Mouse (Mus musculus) intestine, embryonic 15.5 days (tissue): Measurements from ENCODE around the gene Kdm2a. TPM values are rescaled to one million over a fixed set of nuclear protein-coding genes. Genes with fewer than 3 reads are reported as not detected.

Source experiments
- ATAC-seq: fragments of 200-750 bp; cut with Nextera tagmentation; 2 replicates; pipeline ENCODE4 v1.8.0; 2017; ENCODE audit warnings: moderate TSS enrichment, moderate library complexity
- H3K27ac ChIP-seq: fragments of 300-500 bp; sonication (generic); 2 replicates; pipeline ENCODE4 v1.5.1; 2015; ENCODE audit warnings: mild to moderate bottlenecking, inconsistent platforms
- H3K27me3 ChIP-seq: fragments of 300-500 bp; sonication (generic); replicated peaks from 2 replicates; pipeline ENCODE4 v1.6.1; 2015; ENCODE audit warnings: inconsistent platforms
- H3K36me3 ChIP-seq: fragments of 300-500 bp; sonication (generic); 2 replicates; pipeline ENCODE4 v1.6.1; 2015; ENCODE audit warnings: inconsistent platforms
- H3K4me1 ChIP-seq: fragments of 300-500 bp; sonication (generic); replicated peaks from 2 replicates; pipeline ENCODE4 v1.6.1; 2015; ENCODE audit warnings: inconsistent platforms
- H3K4me2 ChIP-seq: fragments of 300-500 bp; sonication (generic); replicated peaks from 2 replicates; pipeline ENCODE4 v1.6.1; 2015; ENCODE audit warnings: mild to moderate bottlenecking, inconsistent platforms
- H3K4me3 ChIP-seq: fragments of 300-500 bp; sonication (generic); replicated peaks from 2 replicates; pipeline ENCODE4 v1.5.1; 2015; ENCODE audit warnings: inconsistent platforms
- H3K9ac ChIP-seq: fragments of 300-500 bp; sonication (generic); 2 replicates; pipeline ENCODE4 v1.6.1; 2015; ENCODE audit warnings: inconsistent platforms
- H3K9me3 ChIP-seq: fragments of 300-500 bp; sonication (generic); 2 replicates; pipeline ENCODE4 v1.6.1; 2016; ENCODE audit warnings: inconsistent platforms
- WGBS: fragments of 180-500 bp; shearing (Covaris S2); methylation state at CpG from one replicate; pipeline ENCODE4 v1.1.7; 2015; 5-methylcytosine and 5-hydroxymethylcytosine counted together
- polyA plus RNA-seq: library from polyadenylated mRNA; unstranded; fragments of >200 nt; fragmentation: Nextera tagmentation; extraction: Ambion mirVana; gene quantifications from 2 replicates; pipeline ENCODE4 v1.2.1, GENCODE M21; 2015

Gene Kdm2a
- polyA plus RNA-seq, 1 experiment from 2014 or later = 37.5 TPM

GRCm38 (mm10) chr19:4346479-4346878, 51.6 kb downstream of the Kdm2a start:
- Histone ChIP-seq H3K27ac (no peak overlapping the region), H3K4me2 (no peak overlapping the region), H3K9ac (no peak overlapping the region), H3K9me3 (no peaks in the 10 kb centered on the region), H3K4me1 (no peaks in the 10 kb centered on the region), H3K27me3 (no peaks in the 10 kb centered on the region), H3K4me3 (no peak overlapping the region), H3K36me3 (peaks cover 32% of the 10 kb centered on the region)
- 83% methylated on average over 1 of the region's 1 CpGs for WGBS
- no peak for ATAC-seq

GRCm38 (mm10) chr19:4338162-4338561, 59.9 kb downstream of the Kdm2a start:
- 38% methylated on average over 2 of the region's 2 CpGs for whole genome bisulfite sequencing

GRCm38 (mm10) chr19:4333791-4334190, 64.3 kb downstream of the Kdm2a start:
- Histone ChIP-seq H3K9ac (peak overlapping the region; percentile 63), H3K4me3 (peak overlapping the region; percentile 50), H3K36me3 (peaks cover 3% of the 10 kb centered on the region; the same call in 1 of the 2 replicates), H3K9me3 (no peaks in the 10 kb centered on the region), H3K4me2 (peak overlapping the region; percentile 71), H3K4me1 (peaks cover 21% of the 10 kb centered on the region), H3K27me3 (no peaks in the 10 kb centered on the region), H3K27ac (peak overlapping the region; percentile 89)
- WGBS = under 1% methylated on average over 16 of the region's 16 CpGs
- ATAC-seq = peak; percentile 98

More at GRCm38 (mm10) chr19:4338162-4338561, 59.9 kb downstream of the Kdm2a start:
- Histone ChIP-seq H3K4me2 (no peak overlapping the region), H3K27ac (no peak overlapping the region), H3K36me3 (peaks cover 16% of the 10 kb centered on the region; the same call in 1 of the 2 replicates), H3K4me1 (peaks cover 9% of the 10 kb centered on the region; the same call in 1 of the 2 replicates), H3K27me3 (no peaks in the 10 kb centered on the region), H3K9me3 (no peaks in the 10 kb centered on the region), H3K9ac (no peak overlapping the region), H3K4me3 (no peak overlapping the region)
- no peak for ATAC-seq

- peak; percentile 37 for ATAC-seq
- Histone ChIP-seq H3K4me2 (peak overlapping the region; percentile 71), H3K9ac (peak overlapping the region; percentile 63), H3K27me3 (no peaks in the 10 kb centered on the region), H3K4me1 (peaks cover 21% of the 10 kb centered on the region), H3K27ac (peak overlapping the region; percentile 89), H3K36me3 (peaks cover 6% of the 10 kb centered on the region; the same call in 1 of the 2 replicates), H3K9me3 (no peaks in the 10 kb centered on the region), H3K4me3 (peak overlapping the region; percentile 50)
- WGBS = under 1% methylated on average over 13 of the region's 13 CpGs
Measured at GRCm38 (mm10) chr19:4333100-4333775, 64.8 kb downstream of the Kdm2a start.

GRCm38 (mm10) chr19:4332653-4333052, 65.4 kb downstream of the Kdm2a start:
- peaks cover 12% of the 10 kb centered on the region; the same call in 1 of the 2 replicates for H3K36me3 ChIP-seq
- peak overlapping the region; percentile 89 for H3K27ac ChIP-seq
- H3K4me3 ChIP-seq = peak overlapping the region; percentile 50
- no peaks in the 10 kb centered on the region for H3K27me3 ChIP-seq
- H3K9ac ChIP-seq = peak overlapping the region; percentile 63
- 0% methylated on average over 4 of the region's 4 CpGs for WGBS
- H3K4me2 ChIP-seq = peak overlapping the region; percentile 71
- ATAC-seq = peak; percentile 29; the same call in 1 of the 2 replicates
- H3K4me1 ChIP-seq = peaks cover 21% of the 10 kb centered on the region
- H3K9me3 ChIP-seq = no peaks in the 10 kb centered on the region

GRCm38 (mm10) chr19:4331273-4331672, 66.8 kb downstream of the Kdm2a start:
- Histone ChIP-seq H3K36me3 (peaks cover 16% of the 10 kb centered on the region), H3K27me3 (no peaks in the 10 kb centered on the region), H3K9ac (no peak overlapping the region; the same call in 1 of the 2 replicates), H3K27ac (peak overlapping the region; percentile 42; the same call in 1 of the 2 replicates), H3K4me3 (no peak overlapping the region), H3K9me3 (no peaks in the 10 kb centered on the region), H3K4me1 (peaks cover 21% of the 10 kb centered on the region), H3K4me2 (peak overlapping the region; percentile 23)
- 54% methylated on average over 3 of the region's 3 CpGs for WGBS
- ATAC-seq = 0 out of 2 replicates have a peak, but pooled peaks have one; percentile 0

GRCm38 (mm10) chr19:4330603-4331002, 67.5 kb downstream of the Kdm2a start:
- peaks cover 20% of the 10 kb centered on the region for H3K36me3 ChIP-seq
- no peak for ATAC-seq
- no peaks in the 10 kb centered on the region for H3K27me3 ChIP-seq
- peak overlapping the region; percentile 23; the same call in 1 of the 2 replicates for H3K4me2 ChIP-seq
- WGBS = 61% methylated on average over 2 of the region's 2 CpGs
- peak overlapping the region; percentile 42; the same call in 1 of the 2 replicates for H3K27ac ChIP-seq
- H3K4me3 ChIP-seq = no peak overlapping the region
- no peaks in the 10 kb centered on the region for H3K9me3 ChIP-seq
- peaks cover 21% of the 10 kb centered on the region for H3K4me1 ChIP-seq
- no peak overlapping the region; the same call in 1 of the 2 replicates for H3K9ac ChIP-seq

- no peak overlapping the region for H3K4me3 ChIP-seq
- peaks cover 12% of the 10 kb centered on the region for H3K4me1 ChIP-seq
- H3K27me3 ChIP-seq = no peaks in the 10 kb centered on the region
- peaks cover 35% of the 10 kb centered on the region for H3K36me3 ChIP-seq
- WGBS = 92% methylated on average over 8 of the region's 8 CpGs
- ATAC-seq = no peak
- H3K4me2 ChIP-seq = no peak overlapping the region
- no peaks in the 10 kb centered on the region for H3K9me3 ChIP-seq
- no peak overlapping the region for H3K27ac ChIP-seq
- no peak overlapping the region for H3K9ac ChIP-seq
Measured at GRCm38 (mm10) chr19:4328737-4329304, 69.3 kb downstream of the Kdm2a start.

- H3K36me3 ChIP-seq = peaks cover 45% of the 10 kb centered on the region
- no peaks in the 10 kb centered on the region for H3K27me3 ChIP-seq
- H3K4me2 ChIP-seq = no peak overlapping the region
- H3K4me1 ChIP-seq = peaks cover 8% of the 10 kb centered on the region; the same call in 1 of the 2 replicates
- H3K27ac ChIP-seq = no peak overlapping the region
- H3K4me3 ChIP-seq = no peak overlapping the region
- H3K9ac ChIP-seq = no peak overlapping the region
- ATAC-seq = no peak
- no peaks in the 10 kb centered on the region for H3K9me3 ChIP-seq
- 84% methylated on average over 1 of the region's 1 CpGs for WGBS
Measured at GRCm38 (mm10) chr19:4326881-4327280, 71.2 kb downstream of the Kdm2a start.

- 82% methylated on average over 3 of the region's 3 CpGs for WGBS
- Histone ChIP-seq H3K9ac (no peak overlapping the region), H3K4me2 (no peak overlapping the region), H3K27ac (no peak overlapping the region), H3K36me3 (peaks cover 47% of the 10 kb centered on the region), H3K27me3 (no peaks in the 10 kb centered on the region), H3K9me3 (no peaks in the 10 kb centered on the region), H3K4me1 (0 out of 2 replicates have a peak, but pooled peaks cover 8% of the 10 kb centered on the region), H3K4me3 (no peak overlapping the region)
- no peak for ATAC-seq
Measured at GRCm38 (mm10) chr19:4326106-4326505, 72.0 kb downstream of the Kdm2a start.

- no peak overlapping the region for H3K4me3 ChIP-seq
- no peak overlapping the region for H3K4me2 ChIP-seq
- WGBS = 92% methylated on average over 3 of the region's 3 CpGs
- ATAC-seq = no peak
- H3K27me3 ChIP-seq = no peaks in the 10 kb centered on the region
- no peaks in the 10 kb centered on the region for H3K4me1 ChIP-seq
- H3K36me3 ChIP-seq = peaks cover 61% of the 10 kb centered on the region
- H3K27ac ChIP-seq = no peak overlapping the region
- H3K9ac ChIP-seq = no peak overlapping the region
- no peaks in the 10 kb centered on the region for H3K9me3 ChIP-seq
Measured at GRCm38 (mm10) chr19:4322134-4322533, 76.0 kb downstream of the Kdm2a start.

- no peaks in the 10 kb centered on the region for H3K9me3 ChIP-seq
- H3K4me2 ChIP-seq = no peak overlapping the region
- H3K4me1 ChIP-seq = no peaks in the 10 kb centered on the region
- H3K4me3 ChIP-seq = no peak overlapping the region
- H3K27ac ChIP-seq = no peak overlapping the region
- WGBS = 100% methylated on average over 1 of the region's 1 CpGs
- peaks cover 64% of the 10 kb centered on the region for H3K36me3 ChIP-seq
- no peak overlapping the region for H3K9ac ChIP-seq
- no peaks in the 10 kb centered on the region for H3K27me3 ChIP-seq
- no peak for ATAC-seq
Measured at GRCm38 (mm10) chr19:4321622-4322021, 76.5 kb downstream of the Kdm2a start.
